Mouse (Mus musculus) forebrain, embryonic 16.5 days (tissue): ENCODE data around the gene Ackr2. TPM values are rescaled to one million over a fixed set of nuclear protein-coding genes. Genes with fewer than 3 reads are reported as not detected.

Source experiments
- ATAC-seq: fragments of 200-750 bp; cut with Nextera tagmentation; 2 replicates; pipeline ENCODE4 v1.8.0; 2017; ENCODE audit warnings: mild to moderate bottlenecking, moderate library complexity
- H3K27ac ChIP-seq: fragments of 300-500 bp; sonication (generic); 2 replicates; pipeline ENCODE4 v1.5.1; 2014; ENCODE audit warnings: low read length, control low read depth
- H3K27me3 ChIP-seq: fragments of 300-500 bp; sonication (generic); replicated peaks from 2 replicates; pipeline ENCODE4 v1.6.1; 2014; ENCODE audit warnings: low read length; ENCODE audit not compliant: control insufficient read depth, insufficient read depth
- H3K36me3 ChIP-seq: fragments of 300-500 bp; sonication (generic); 2 replicates; pipeline ENCODE4 v1.6.1; 2014; ENCODE audit not compliant: control insufficient read depth, insufficient read depth
- H3K4me1 ChIP-seq: fragments of 300-500 bp; sonication (generic); replicated peaks from 2 replicates; pipeline ENCODE4 v1.6.1; 2014; ENCODE audit warnings: low read length; ENCODE audit not compliant: control insufficient read depth, insufficient read depth
- H3K4me2 ChIP-seq: fragments of 300-500 bp; sonication (generic); 2 replicates; pipeline ENCODE4 v1.6.1; 2014; ENCODE audit warnings: mild to moderate bottlenecking, low read length, control low read depth
- H3K4me3 ChIP-seq: fragments of 300-500 bp; sonication (generic); replicated peaks from 2 replicates; pipeline ENCODE4 v1.5.1; 2014; ENCODE audit warnings: mild to moderate bottlenecking, low read length, control low read depth
- H3K9ac ChIP-seq: fragments of 300-500 bp; sonication (generic); replicated peaks from 2 replicates; pipeline ENCODE4 v1.6.1; 2014; ENCODE audit warnings: low read depth, low read length, control low read depth
- H3K9me3 ChIP-seq: fragments of 300-500 bp; sonication (generic); 2 replicates; pipeline ENCODE4 v1.6.1; 2016; ENCODE audit warnings: low read length; ENCODE audit not compliant: control insufficient read depth
- WGBS: fragments of 180-500 bp; shearing (Covaris S2); extraction: QIAGEN DNeasy Blood & Tissue Kit; methylation state at CpG from one replicate; pipeline ENCODE4 v1.1.7; 2014; 5-methylcytosine and 5-hydroxymethylcytosine counted together
- polyA plus RNA-seq: library from polyadenylated mRNA; unstranded; fragments of >200 nt; fragmentation: Nextera tagmentation; extraction: Ambion mirVana; gene quantifications from 2 replicates; pipeline ENCODE4 v1.2.1, GENCODE M21; 2015

Gene Ackr2
- polyA plus RNA-seq, 1 experiment from 2014 or later: 2.6 TPM

- ATAC-seq: no peak
- Histone ChIP-seq H3K9me3 (no peaks in the 10 kb centered on the region), H3K36me3 (no peaks in the 10 kb centered on the region), H3K4me2 (no peak overlapping the region), H3K27me3 (no peaks in the 10 kb centered on the region), H3K4me3 (no peak overlapping the region), H3K9ac (no peak overlapping the region), H3K4me1 (no peaks in the 10 kb centered on the region), H3K27ac (no peak overlapping the region)
- WGBS: 92% methylated on average over 3 of the region's 3 CpGs
Measured at GRCm38 (mm10) chr9:121943005-121943404, 44.9 kb downstream of the Ackr2 start.

DNA sequence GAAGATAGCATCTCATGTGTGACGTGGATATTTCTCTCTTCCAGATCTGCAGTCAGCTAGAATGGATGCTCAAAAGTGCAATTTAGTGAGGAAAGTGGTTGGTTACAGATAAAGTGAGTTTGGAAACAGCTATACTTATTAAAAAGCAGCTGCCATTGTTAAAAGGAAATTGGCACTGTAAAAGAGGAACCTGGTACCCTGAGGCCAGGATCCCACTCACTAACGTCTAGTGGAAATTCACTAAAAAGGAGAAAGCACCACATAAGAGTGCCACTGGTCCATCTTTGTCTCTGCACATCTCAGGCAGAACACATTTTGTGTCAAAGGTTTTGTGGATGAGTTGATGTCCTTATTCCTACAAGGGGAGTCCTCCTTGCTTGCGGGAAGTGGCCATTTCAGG, 45.5 kb downstream of the Ackr2 start:
- no peak overlapping the region for H3K4me3 ChIP-seq
- no peaks in the 10 kb centered on the region for H3K27me3 ChIP-seq
- H3K9me3 ChIP-seq: no peaks in the 10 kb centered on the region
- H3K27ac ChIP-seq: no peak overlapping the region
- H3K4me2 ChIP-seq: no peak overlapping the region
- H3K9ac ChIP-seq: no peak overlapping the region
- H3K4me1 ChIP-seq: no peaks in the 10 kb centered on the region
- no peak for ATAC-seq
- H3K36me3 ChIP-seq: no peaks in the 10 kb centered on the region
- 82% methylated on average over 3 of the region's 3 CpGs for WGBS

- Histone ChIP-seq H3K27ac (no peak overlapping the region), H3K9me3 (no peaks in the 10 kb centered on the region), H3K27me3 (no peaks in the 10 kb centered on the region), H3K4me2 (no peak overlapping the region), H3K9ac (no peak overlapping the region), H3K4me1 (peaks cover 11% of the 10 kb centered on the region), H3K4me3 (no peak overlapping the region), H3K36me3 (no peaks in the 10 kb centered on the region)
- no peak for ATAC-seq
- 5% methylated on average over 4 of the region's 4 CpGs for WGBS
Measured at GRCm38 (mm10) chr9:121947784-121948183, 49.6 kb downstream of the Ackr2 start.

DNA sequence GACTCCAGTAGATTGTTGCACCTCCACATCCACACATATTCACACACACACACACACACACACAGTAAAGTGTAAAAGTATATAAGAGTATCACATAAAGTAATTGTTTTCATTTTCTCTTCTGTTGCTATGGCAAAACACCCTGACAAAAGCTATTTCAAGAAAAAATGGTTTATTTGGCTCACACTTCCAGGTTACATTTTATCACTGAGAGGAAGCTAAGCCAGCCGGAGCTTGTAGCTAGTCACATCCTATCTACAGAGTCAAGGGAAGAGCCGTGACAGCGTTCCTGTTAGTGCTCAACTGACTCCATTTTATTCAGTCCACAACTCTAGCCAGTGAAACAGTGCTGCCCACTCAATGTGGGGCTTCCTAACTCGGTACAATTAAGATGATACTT, 50.3 kb downstream of the Ackr2 start:
- H3K4me3 ChIP-seq: no peak overlapping the region
- H3K27ac ChIP-seq: no peak overlapping the region
- H3K36me3 ChIP-seq: no peaks in the 10 kb centered on the region
- ATAC-seq: no peak
- H3K27me3 ChIP-seq: no peaks in the 10 kb centered on the region
- peaks cover 11% of the 10 kb centered on the region for H3K4me1 ChIP-seq
- H3K9ac ChIP-seq: no peak overlapping the region
- H3K9me3 ChIP-seq: no peaks in the 10 kb centered on the region
- no peak overlapping the region for H3K4me2 ChIP-seq
- 81% methylated on average over 4 of the region's 4 CpGs for WGBS

DNA sequence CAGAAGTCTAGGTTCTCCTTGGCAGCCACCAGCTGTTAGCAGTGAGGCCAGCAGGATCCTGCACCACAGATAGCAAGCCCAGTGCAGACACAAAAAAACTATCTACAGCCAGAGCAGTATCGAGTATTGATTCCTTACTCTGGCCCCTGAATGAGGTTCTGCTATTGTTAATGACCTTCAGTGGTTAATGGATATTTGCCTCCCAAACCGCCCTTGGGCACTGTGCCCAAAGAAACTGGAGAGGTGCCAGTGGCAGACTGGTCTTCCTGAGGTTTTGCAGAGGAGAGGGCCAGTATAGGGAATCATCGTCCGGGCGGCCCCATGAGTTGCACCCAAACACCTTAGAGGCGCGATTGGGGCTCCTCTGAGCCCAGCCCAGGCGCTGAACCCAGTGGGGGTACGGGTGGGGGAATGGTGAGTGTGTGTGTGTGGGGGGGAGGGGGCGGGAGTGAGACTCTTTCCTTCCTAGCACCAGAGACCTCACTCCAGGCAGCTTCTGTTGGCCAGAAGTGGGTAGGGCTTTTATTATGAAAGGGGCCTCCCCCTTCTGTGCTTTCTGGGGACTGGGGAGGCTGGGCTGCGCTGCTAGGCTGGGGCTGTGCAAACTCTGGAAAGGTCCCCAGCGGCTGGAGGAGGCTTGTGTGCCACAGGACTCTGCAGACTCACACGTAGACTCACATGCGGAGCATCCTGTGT, 52.4 kb downstream of the Ackr2 start, which contains the start of gene Fam198a:
TSS of gene Fam198a (plus strand) at position 571 of the 696 bp plus-strand sequence.
- peak within 1 kb of the TSS; percentile 51; the same call in 1 of the 2 replicates for H3K27ac ChIP-seq
- 4% methylated on average over 14 of the region's 14 CpGs for WGBS
- no peaks in the 10 kb centered on the region for H3K9me3 ChIP-seq

GRCm38 (mm10) chr9:121951114-121951423, 52.9 kb downstream of the Ackr2 start:
- WGBS: 21% methylated on average over 4 of the region's 4 CpGs
- Histone ChIP-seq H3K9me3 (no peaks in the 10 kb centered on the region), H3K9ac (peak overlapping the region; percentile 35; the same call in 1 of the 2 replicates), H3K36me3 (no peaks in the 10 kb centered on the region), H3K4me1 (peaks cover 11% of the 10 kb centered on the region), H3K27ac (no peak overlapping the region), H3K27me3 (no peaks in the 10 kb centered on the region), H3K4me3 (peak overlapping the region; percentile 21; the same call in 1 of the 2 replicates), H3K4me2 (peak overlapping the region; percentile 47)
- no peak; the same call in 1 of the 2 replicates for ATAC-seq

More for the DNA sequence above, 52.4 kb downstream of the Ackr2 start, which contains the start of gene Fam198a:
- peak; percentile 94 for ATAC-seq
- H3K9ac ChIP-seq: peak within 1 kb of the TSS; percentile 35
- H3K4me2 ChIP-seq: peak within 1 kb of the TSS; percentile 47
- H3K27me3 ChIP-seq: no peaks in the 10 kb centered on the region
- H3K4me3 ChIP-seq: peak within 1 kb of the TSS; percentile 21
- peaks cover 11% of the 10 kb centered on the region for H3K4me1 ChIP-seq
- H3K36me3 ChIP-seq: no peaks in the 10 kb centered on the region

GRCm38 (mm10) chr9:121952596-121952995, 54.4 kb downstream of the Ackr2 start:
- no peak for ATAC-seq

DNA sequence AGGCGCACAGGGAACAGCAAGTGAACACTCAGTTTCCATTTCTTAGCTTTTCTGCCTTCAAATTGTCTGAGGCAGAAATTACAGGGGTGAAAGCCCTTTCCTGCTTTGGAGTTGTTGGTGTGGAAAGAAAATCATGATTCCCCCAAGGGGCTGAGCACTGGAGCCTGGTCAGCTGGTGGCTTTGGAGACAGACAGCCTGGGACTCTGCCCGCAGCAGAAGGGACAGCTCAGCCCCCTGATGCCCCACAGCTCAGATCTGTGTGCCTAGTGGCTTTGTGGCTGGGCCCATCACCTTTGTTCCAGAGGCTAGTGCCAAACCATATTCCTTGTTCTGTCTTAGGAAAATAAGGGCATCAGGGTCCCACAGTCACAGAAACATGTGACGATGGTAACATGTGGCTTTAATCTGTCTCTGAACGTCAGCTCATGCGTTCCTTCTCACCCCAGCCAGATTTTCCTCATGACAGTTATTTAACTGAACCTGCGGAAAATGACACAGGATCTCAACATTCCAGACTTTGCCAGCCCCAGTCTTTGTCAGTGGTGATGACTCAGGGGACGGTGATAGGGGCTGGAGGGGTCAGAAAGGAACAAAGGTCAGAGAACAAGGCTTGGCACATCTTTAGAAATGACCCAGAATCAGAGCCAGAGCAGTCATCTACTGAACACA, 61.9 kb downstream of the Ackr2 start:
- Histone ChIP-seq H3K4me1 (no peaks in the 10 kb centered on the region), H3K9ac (no peak overlapping the region), H3K9me3 (no peaks in the 10 kb centered on the region), H3K36me3 (no peaks in the 10 kb centered on the region), H3K4me2 (no peak overlapping the region), H3K4me3 (no peak overlapping the region), H3K27ac (no peak overlapping the region), H3K27me3 (no peaks in the 10 kb centered on the region)
- WGBS: 61% methylated on average over 7 of the region's 7 CpGs
- ATAC-seq: no peak

More at GRCm38 (mm10) chr9:121952596-121952995, 54.4 kb downstream of the Ackr2 start:
- WGBS: 87% methylated on average over 6 of the region's 6 CpGs
- no peak overlapping the region for H3K4me3 ChIP-seq
- no peak overlapping the region for H3K9ac ChIP-seq
- H3K4me2 ChIP-seq: no peak overlapping the region
- peaks cover 11% of the 10 kb centered on the region for H3K4me1 ChIP-seq
- no peaks in the 10 kb centered on the region for H3K27me3 ChIP-seq
- H3K9me3 ChIP-seq: no peaks in the 10 kb centered on the region
- no peaks in the 10 kb centered on the region for H3K36me3 ChIP-seq
- no peak overlapping the region for H3K27ac ChIP-seq
